Mouse (Mus musculus) mature B cell (primary cell): ENCODE measurements around the gene Papln.

Source experiments
- in situ Hi-C: fragments of 300-500 bp; cut with MboI; formaldehyde crosslinking; loops from 2 replicates; pipeline ENCODE4 v1.14.3; 2019

Papln gene

GRCm38 (mm10) chr12:83767833-83768232 is 4.4 kb downstream of the Papln start:
- in situ Hi-C loops: no loop called here

- in situ Hi-C loops: no loop called here
Measured at GRCm38 (mm10) chr12:83768235-83768899, 4.9 kb downstream of the Papln start.

- in situ Hi-C loops: no loop called here
Measured at GRCm38 (mm10) chr12:83770418-83771256, 7.2 kb downstream of the Papln start.

GRCm38 (mm10) chr12:83775621-83776020 is 12.2 kb downstream of the Papln start:
- in situ Hi-C loops: no loop called here

- in situ Hi-C loops: no loop called here
Measured at GRCm38 (mm10) chr12:83776766-83777165, 13.3 kb downstream of the Papln start.

GRCm38 (mm10) chr12:83780181-83780580 is 16.7 kb downstream of the Papln start:
- in situ Hi-C loops: no loop called here

GRCm38 (mm10) chr12:83781204-83781603 is 17.8 kb downstream of the Papln start:
- in situ Hi-C loops: no loop called here

GRCm38 (mm10) chr12:83781640-83782278 is 18.3 kb downstream of the Papln start:
- in situ Hi-C loops: no loop called here

- in situ Hi-C loops: no loop called here
Measured at GRCm38 (mm10) chr12:83782669-83783068, 19.2 kb downstream of the Papln start.

- in situ Hi-C loops: no loop called here
Measured at GRCm38 (mm10) chr12:83785305-83785704, 21.9 kb downstream of the Papln start.

- in situ Hi-C loops: no loop called here
Measured at GRCm38 (mm10) chr12:83789051-83789780, 25.8 kb downstream of the Papln start.

GRCm38 (mm10) chr12:83789781-83790140 is 26.3 kb downstream of the Papln start:
- in situ Hi-C loops: no loop called here

GRCm38 (mm10) chr12:83790749-83791148 is 27.3 kb downstream of the Papln start:
- in situ Hi-C loops: no loop called here

GRCm38 (mm10) chr12:83791737-83792136 is 28.3 kb downstream of the Papln start:
- in situ Hi-C loops: no loop called here

GRCm38 (mm10) chr12:83792706-83793410 is 29.4 kb downstream of the Papln start:
- in situ Hi-C loops: no loop called here

GRCm38 (mm10) chr12:83795051-83795450 is 31.6 kb downstream of the Papln start:
- in situ Hi-C loops: no loop called here

- in situ Hi-C loops: no loop called here
Measured at GRCm38 (mm10) chr12:83795586-83795985, 32.2 kb downstream of the Papln start.

GRCm38 (mm10) chr12:83798313-83798712 is 34.9 kb downstream of the Papln start:
- in situ Hi-C loops: no loop called here

GRCm38 (mm10) chr12:83800943-83801342 is 37.5 kb downstream of the Papln start:
- in situ Hi-C loops: no loop called here

GRCm38 (mm10) chr12:83803641-83804040 is 40.2 kb downstream of the Papln start:
- in situ Hi-C loops: no loop called here

- in situ Hi-C loops: no loop called here
Measured at GRCm38 (mm10) chr12:83811901-83812300, 48.5 kb downstream of the Papln start.
